ENCODE assay signal across 8 mouse cellular contexts in genomic region chr10:18743286-18744142, GRCm38 (mm10). TPM values are rescaled to one million over a fixed set of nuclear protein-coding genes. Genes with fewer than 3 reads are reported as not detected.
DNase-seq lines count a peak whose midpoint lies in the region; ATAC-seq and TF ChIP-seq lines count a peak whose summit lies in the region.

Arfgef3 (minus strand) TSS chr10:18743949.

- H3K9me3 ChIP-seq in heart, embryonic 13.5 days = no peaks in the 10 kb centered on the region
- no peaks in the 10 kb centered on the region for H3K9me3 ChIP-seq in kidney, embryonic 15.5 days (replicated peaks)
- H3K9me3 ChIP-seq in limb, embryonic 12.5 days = no peaks in the 10 kb centered on the region
- no peaks in the 10 kb centered on the region for H3K9me3 ChIP-seq in midbrain, embryonic 11.5 days (ENCODE audit: control insufficient read depth, low read length)
- H3K9me3 ChIP-seq in stomach, embryonic 14.5 days (ENCODE audit: control insufficient read depth, low read depth, low read length) = no peaks in the 10 kb centered on the region

- H3K4me2 ChIP-seq in heart, embryonic 13.5 days = peak within 1 kb of the TSS; percentile 88
- peak within 1 kb of the TSS; percentile 88 for H3K4me2 ChIP-seq in kidney, embryonic 15.5 days
- H3K4me2 ChIP-seq in limb, embryonic 12.5 days = peak within 1 kb of the TSS; percentile 95
- H3K4me2 ChIP-seq in midbrain, embryonic 11.5 days = peak within 1 kb of the TSS; percentile 59
- H3K4me2 ChIP-seq in stomach, embryonic 14.5 days (replicated peaks; ENCODE audit: low read depth, low read length) = peak within 1 kb of the TSS; percentile 65

- peak within 1 kb of the TSS; percentile 80 for H3K9ac ChIP-seq in heart, embryonic 13.5 days
- H3K9ac ChIP-seq in kidney, embryonic 15.5 days = peak within 1 kb of the TSS; percentile 39
- H3K9ac ChIP-seq in limb, embryonic 12.5 days (replicated peaks) = peak within 1 kb of the TSS; percentile 53; the same call in 1 of the 2 replicates
- peak within 1 kb of the TSS; percentile 46 for H3K9ac ChIP-seq in midbrain, embryonic 11.5 days (ENCODE audit: low read length)
- H3K9ac ChIP-seq in stomach, embryonic 14.5 days (replicated peaks; ENCODE audit: low read depth, low read length) = peak within 1 kb of the TSS; percentile 22; the same call in 1 of the 2 replicates

- 6% methylated on average over 50 of the region's 50 CpGs for WGBS in spleen, adult 2 months
- WGBS in heart, embryonic 13.5 days = 3% methylated on average over 50 of the region's 50 CpGs
- WGBS in kidney, embryonic 15.5 days = 2% methylated on average over 50 of the region's 50 CpGs
- WGBS in limb, embryonic 12.5 days = 2% methylated on average over 50 of the region's 50 CpGs
- 1% methylated on average over 50 of the region's 50 CpGs for WGBS in midbrain, embryonic 11.5 days
- WGBS in stomach, embryonic 14.5 days = 2% methylated on average over 50 of the region's 50 CpGs

- H3K36me3 ChIP-seq in spleen, adult 2 months (ENCODE audit: control insufficient read depth, insufficient read depth, low read length) = no peaks in the 10 kb centered on the region
- no peaks in the 10 kb centered on the region for H3K36me3 ChIP-seq in heart, embryonic 13.5 days
- H3K36me3 ChIP-seq in kidney, embryonic 15.5 days = no peaks in the 10 kb centered on the region
- H3K36me3 ChIP-seq in limb, embryonic 12.5 days = no peaks in the 10 kb centered on the region
- no peaks in the 10 kb centered on the region for H3K36me3 ChIP-seq in midbrain, embryonic 11.5 days (ENCODE audit: control insufficient read depth, insufficient read depth, low read length)
- no peaks in the 10 kb centered on the region for H3K36me3 ChIP-seq in stomach, embryonic 14.5 days (ENCODE audit: control insufficient read depth, insufficient read depth, low read length)

- H3K4me1 ChIP-seq in spleen, adult 2 months (ENCODE audit: control insufficient read depth, insufficient read depth, insufficient read length) = peaks cover 4% of the 10 kb centered on the region; the same call in 1 of the 2 replicates
- no peaks in the 10 kb centered on the region for H3K4me1 ChIP-seq in embryonic fibroblast, embryonic 13.5 days (ENCODE audit: control insufficient read depth, insufficient read depth, low read length)
- 0 out of 2 replicates have a peak, but pooled peaks cover 7% of the 10 kb centered on the region for H3K4me1 ChIP-seq in heart, embryonic 13.5 days
- peaks cover 19% of the 10 kb centered on the region; the same call in 1 of the 2 replicates for H3K4me1 ChIP-seq in kidney, embryonic 15.5 days
- peaks cover 13% of the 10 kb centered on the region; the same call in 1 of the 2 replicates for H3K4me1 ChIP-seq in limb, embryonic 12.5 days (replicated peaks)
- no peaks in the 10 kb centered on the region for H3K4me1 ChIP-seq in midbrain, embryonic 11.5 days (ENCODE audit: control insufficient read depth, insufficient read depth, low read length)
- no peaks in the 10 kb centered on the region for H3K4me1 ChIP-seq in stomach, embryonic 14.5 days (ENCODE audit: control insufficient read depth, insufficient read depth, low read length)

- ATAC-seq in heart, embryonic 13.5 days (ENCODE audit: extremely low read depth, insufficient number of reproducible peaks, low FRiP score, low TSS enrichment) = peak; percentile 51; the same call in 1 of the 2 replicates
- ATAC-seq in kidney, embryonic 15.5 days (replicated peaks; ENCODE audit: low FRiP score) = peak; percentile 79
- 0 out of 2 replicates have a peak, but pooled peaks have one; percentile 43 for ATAC-seq in limb, embryonic 12.5 days (ENCODE audit: insufficient number of reproducible peaks, insufficient read depth, low FRiP score, low TSS enrichment, low read depth)
- peak; percentile 87 for ATAC-seq in midbrain, embryonic 11.5 days (ENCODE audit: low FRiP score)
- peak; percentile 82 for ATAC-seq in stomach, embryonic 14.5 days (ENCODE audit: insufficient number of reproducible peaks, insufficient read depth, low FRiP score, low read depth)

- peak within 1 kb of the TSS; percentile 47 for H3K4me3 ChIP-seq in spleen, adult 2 months (ENCODE audit: extremely low read depth, insufficient read depth, insufficient read length)
- peak within 1 kb of the TSS; percentile 62 for H3K4me3 ChIP-seq in embryonic fibroblast, embryonic 13.5 days (ENCODE audit: insufficient read depth, low read length)
- H3K4me3 ChIP-seq in heart, embryonic 13.5 days = peak within 1 kb of the TSS; percentile 61
- peak within 1 kb of the TSS; percentile 54 for H3K4me3 ChIP-seq in kidney, embryonic 15.5 days (replicated peaks)
- H3K4me3 ChIP-seq in limb, embryonic 12.5 days (replicated peaks) = peak within 1 kb of the TSS; percentile 53
- peak within 1 kb of the TSS; percentile 47 for H3K4me3 ChIP-seq in midbrain, embryonic 11.5 days (ENCODE audit: low read depth, low read length)
- H3K4me3 ChIP-seq in stomach, embryonic 14.5 days (ENCODE audit: low read depth, low read length) = peak within 1 kb of the TSS; percentile 37

- peaks cover 8% of the 10 kb centered on the region; the same call in 1 of the 2 replicates for H3K27me3 ChIP-seq in spleen, adult 2 months (ENCODE audit: control insufficient read depth, insufficient read depth, low read length)
- H3K27me3 ChIP-seq in heart, embryonic 13.5 days (replicated peaks) = peaks cover 32% of the 10 kb centered on the region
- H3K27me3 ChIP-seq in kidney, embryonic 15.5 days = peaks cover 20% of the 10 kb centered on the region
- peaks cover 31% of the 10 kb centered on the region for H3K27me3 ChIP-seq in limb, embryonic 12.5 days
- no peaks in the 10 kb centered on the region for H3K27me3 ChIP-seq in midbrain, embryonic 11.5 days (ENCODE audit: control insufficient read depth, insufficient read depth, low read length)
- no peaks in the 10 kb centered on the region for H3K27me3 ChIP-seq in stomach, embryonic 14.5 days (ENCODE audit: control insufficient read depth, insufficient read depth, low read length)

- H3K27ac ChIP-seq in spleen, adult 2 months (ENCODE audit: insufficient read depth, low read length) = no peak within 1 kb of the TSS
- H3K27ac ChIP-seq in embryonic fibroblast, embryonic 13.5 days (ENCODE audit: insufficient read depth, low read length) = no peak within 1 kb of the TSS
- no peak within 1 kb of the TSS for H3K27ac ChIP-seq in heart, embryonic 13.5 days (replicated peaks)
- no peak within 1 kb of the TSS for H3K27ac ChIP-seq in kidney, embryonic 15.5 days
- no peak within 1 kb of the TSS for H3K27ac ChIP-seq in limb, embryonic 12.5 days
- H3K27ac ChIP-seq in midbrain, embryonic 11.5 days (ENCODE audit: low read depth, low read length) = no peak within 1 kb of the TSS
- no peak within 1 kb of the TSS for H3K27ac ChIP-seq in stomach, embryonic 14.5 days (ENCODE audit: low read length)

- no peak for TF ChIP-seq CTCF in spleen, adult 2 months (IDR thresholded peaks at IDR 0.05; ENCODE audit: extremely low read depth, insufficient read depth, insufficient read length, insufficient replicate concordance)
- TF ChIP-seq CTCF in embryonic fibroblast, embryonic 13.5 days (IDR thresholded peaks at IDR 0.05; ENCODE audit: borderline replicate concordance, insufficient read depth, low read length) = no peak

- no peak for DNase-seq in spleen, adult 2 months (ENCODE audit: low read depth in 1 of 2, low spot score in 2 of 2)
- DNase-seq in spleen, postnatal 36 days (ENCODE audit: low spot score in 2 of 2) = no peak
- DNase-seq in midbrain, embryonic 11.5 days (ENCODE audit: low spot score, missing footprints) = peak; percentile 94

- TF ChIP-seq POLR2A in spleen, adult 2 months (IDR thresholded peaks at IDR 0.05; ENCODE audit: low read depth, low read length) = no peak
- no peak for TF ChIP-seq POLR2A in embryonic fibroblast, embryonic 13.5 days (IDR thresholded peaks at IDR 0.05; ENCODE audit: low read depth, low read length)

RNA-seq across cellular contexts. Expression of gene Arfgef3, which starts in this region (rescaled TPM):
- polyA plus RNA-seq in spleen, adult 2 months (2012; rRNA removed) = 0.19 and 0.31 TPM in 2 replicates
- 0.07 and 0.42 TPM in 2 replicates for polyA plus RNA-seq in embryonic fibroblast, embryonic 13.5 days (2011; ENCODE audit: insufficient read length, low read depth, missing spikeins)
- polyA plus RNA-seq in heart, embryonic 13.5 days (2015; fragmentation: Nextera tagmentation; extraction: Ambion mirVana) = 0.36 and 0.41 TPM in 2 replicates
- polyA plus RNA-seq in kidney, embryonic 15.5 days (2015; fragmentation: Nextera tagmentation; extraction: Ambion mirVana) = 1.2 and 1.4 TPM in 2 replicates
- 0.20 and 0.26 TPM in 2 replicates for polyA plus RNA-seq in limb, embryonic 12.5 days (2016; fragmentation: Nextera tagmentation; extraction: Ambion mirVana)
- 1.3 TPM in 2 replicates for polyA plus RNA-seq in midbrain, embryonic 11.5 days (2014; fragmentation: Nextera tagmentation; extraction: Ambion mirVana)
- polyA plus RNA-seq in stomach, embryonic 14.5 days (2014; fragmentation: Nextera tagmentation; extraction: Ambion mirVana) = 3.2 TPM in 2 replicates

Comparison
In these comparisons a context has a peak if more than half of its experiments do, and no peak if none do; other contexts are left out.
1. Peak in ATAC-seq, H3K4me3 ChIP-seq, H3K9ac ChIP-seq and H3K4me2 ChIP-seq in heart, embryonic 13.5 days; RNA of the gene not detected or under 1 TPM.
2. Peak in ATAC-seq, H3K4me3 ChIP-seq, H3K9ac ChIP-seq and H3K4me2 ChIP-seq in limb, embryonic 12.5 days; RNA of the gene not detected or under 1 TPM.
3. H3K9ac ChIP-seq: peak in every context shown above with its lines; median percentile 80 in heart, embryonic 13.5 days; 53 in limb, embryonic 12.5 days; 46 in midbrain, embryonic 11.5 days; 39 in kidney, embryonic 15.5 days; 22 in stomach, embryonic 14.5 days.